Mouse (Mus musculus) stomach, postnatal 0 days (tissue): Measurements from ENCODE around the gene Pitx1. TPM values are rescaled to one million over a fixed set of nuclear protein-coding genes. Genes with fewer than 3 reads are reported as not detected.
A peak's percentile ranks its signal among the peaks of the same experiment; 100 is the strongest.

Experiments used
- ATAC-seq: fragments of 200-750 bp; cut with Nextera tagmentation; 2 replicates; pipeline ENCODE4 v1.8.0; 2017; ENCODE audit not compliant: low FRiP score, low TSS enrichment
- DNase-seq: peaks from one replicate; pipeline ENCODE4 v3.0.0-alpha.2; 2016; ENCODE audit warnings: low spot score
- H3K27ac ChIP-seq: fragments of 300-500 bp; sonication (generic); replicated peaks from 2 replicates; pipeline ENCODE4 v1.5.1; 2014; ENCODE audit warnings: mild to moderate bottlenecking, control low read depth
- H3K27me3 ChIP-seq: fragments of 300-500 bp; sonication (generic); 2 replicates; pipeline ENCODE4 v1.6.1; 2014; ENCODE audit warnings: low read length; ENCODE audit not compliant: control insufficient read depth, insufficient read depth
- H3K36me3 ChIP-seq: fragments of 300-500 bp; sonication (generic); 2 replicates; pipeline ENCODE4 v1.6.1; 2014; ENCODE audit warnings: low read length, mixed read lengths; ENCODE audit not compliant: control insufficient read depth, insufficient read depth
- H3K4me1 ChIP-seq: fragments of 300-500 bp; sonication (generic); replicated peaks from 2 replicates; pipeline ENCODE4 v1.6.1; 2014; ENCODE audit warnings: antibody characterized with exemption; ENCODE audit not compliant: control insufficient read depth, insufficient read depth
- H3K4me2 ChIP-seq: fragments of 300-500 bp; sonication (generic); replicated peaks from 2 replicates; pipeline ENCODE4 v1.6.1; 2014; ENCODE audit warnings: low read depth, mild to moderate bottlenecking, control low read depth, moderate library complexity
- H3K4me3 ChIP-seq: fragments of 300-500 bp; sonication (generic); 2 replicates; pipeline ENCODE4 v1.5.1; 2014; ENCODE audit warnings: low read depth, low read length, control low read depth
- H3K9ac ChIP-seq: fragments of 300-500 bp; sonication (generic); 2 replicates; pipeline ENCODE4 v1.6.1; 2014; ENCODE audit warnings: mild to moderate bottlenecking, low read length, control low read depth, mixed read lengths
- H3K9me3 ChIP-seq: fragments of 300-500 bp; sonication (generic); 2 replicates; pipeline ENCODE4 v1.6.1; 2016; ENCODE audit warnings: low read length; ENCODE audit not compliant: control insufficient read depth
- CTCF ChIP-seq: IDR thresholded peaks from 2 replicates; pipeline ENCODE4 v1.5.1; 2016; ENCODE audit warnings: antibody characterized with exemption, low read depth, mild to moderate bottlenecking, moderate library complexity
- EP300 ChIP-seq: optimal IDR thresholded peaks from 2 replicates; pipeline ENCODE3; 2016; ENCODE audit warnings: antibody characterized with exemption
- WGBS: fragments of 180-500 bp; shearing (Covaris S2); extraction: QIAGEN DNeasy Blood & Tissue Kit; methylation state at CpG from one replicate; pipeline ENCODE4 v1.1.7; 2014; 5-methylcytosine and 5-hydroxymethylcytosine counted together
- polyA plus RNA-seq: library from polyadenylated mRNA; unstranded; fragments of >200 nt; fragmentation: Nextera tagmentation; extraction: Ambion mirVana; gene quantifications from 2 replicates; pipeline ENCODE4 v1.2.1, GENCODE M21; 2015

The Pitx1 gene
- polyA plus RNA-seq, 1 experiment from 2014 or later: 193 TPM

- DNase-seq (peak; percentile 56), ATAC-seq (no peak)
- peak overlapping the region; percentile 86 for H3K27ac ChIP-seq
- H3K4me1 ChIP-seq: peaks cover 6% of the 10 kb centered on the region; the same call in 1 of the 2 replicates
- peak overlapping the region; percentile 75 for H3K4me2 ChIP-seq
- H3K4me3 ChIP-seq: peak overlapping the region; percentile 47
- 17% methylated on average over 56 of the region's 56 CpGs for WGBS
- H3K36me3 ChIP-seq: peaks cover 11% of the 10 kb centered on the region
- no peaks in the 10 kb centered on the region for H3K27me3 ChIP-seq
- TF ChIP-seq EP300 (no peak), CTCF (no peak)
- H3K9ac ChIP-seq: peak overlapping the region; percentile 79
- no peaks in the 10 kb centered on the region for H3K9me3 ChIP-seq
Measured at GRCm38 (mm10) chr13:55826008-55826671, 9.9 kb downstream of the Pitx1 start.

GRCm38 (mm10) chr13:55825245-55825681 is 10.7 kb downstream of the Pitx1 start:
- peak overlapping the region; percentile 86 for H3K27ac ChIP-seq
- no peak for DNase-seq
- H3K4me3 ChIP-seq: peak overlapping the region; percentile 47
- H3K27me3 ChIP-seq: no peaks in the 10 kb centered on the region
- 13% methylated on average over 32 of the region's 32 CpGs for WGBS
- TF ChIP-seq EP300: no peak
- TF ChIP-seq CTCF: no peak
- no peaks in the 10 kb centered on the region for H3K9me3 ChIP-seq
- peaks cover 6% of the 10 kb centered on the region; the same call in 1 of the 2 replicates for H3K4me1 ChIP-seq
- H3K36me3 ChIP-seq: peaks cover 11% of the 10 kb centered on the region
- H3K4me2 ChIP-seq: peak overlapping the region; percentile 75
- peak; percentile 13 for ATAC-seq
- peak overlapping the region; percentile 79 for H3K9ac ChIP-seq

- H3K27me3 ChIP-seq: no peaks in the 10 kb centered on the region
- no peak for TF ChIP-seq EP300
- peak; percentile 66 for TF ChIP-seq CTCF
- peaks cover 6% of the 10 kb centered on the region; the same call in 1 of the 2 replicates for H3K4me1 ChIP-seq
- peak overlapping the region; percentile 75 for H3K4me2 ChIP-seq
- peak overlapping the region; percentile 47; the same call in 1 of the 2 replicates for H3K4me3 ChIP-seq
- 28% methylated on average over 10 of the region's 10 CpGs for WGBS
- H3K36me3 ChIP-seq: peaks cover 11% of the 10 kb centered on the region
- H3K9me3 ChIP-seq: no peaks in the 10 kb centered on the region
- peak; percentile 68 for DNase-seq
- peak overlapping the region; percentile 86 for H3K27ac ChIP-seq
- ATAC-seq: peak; percentile 54
- H3K9ac ChIP-seq: peak overlapping the region; percentile 79
Measured at GRCm38 (mm10) chr13:55824151-55824945, 11.6 kb downstream of the Pitx1 start.

- no peak overlapping the region for H3K4me3 ChIP-seq
- no peak for TF ChIP-seq EP300
- TF ChIP-seq CTCF: no peak
- peaks cover 6% of the 10 kb centered on the region; the same call in 1 of the 2 replicates for H3K4me1 ChIP-seq
- DNase-seq: no peak
- peaks cover 8% of the 10 kb centered on the region; the same call in 1 of the 2 replicates for H3K36me3 ChIP-seq
- ATAC-seq: no peak
- no peaks in the 10 kb centered on the region for H3K9me3 ChIP-seq
- 51% methylated on average over 5 of the region's 5 CpGs for WGBS
- H3K4me2 ChIP-seq: no peak overlapping the region
- no peak overlapping the region for H3K27ac ChIP-seq
- H3K27me3 ChIP-seq: no peaks in the 10 kb centered on the region
- no peak overlapping the region for H3K9ac ChIP-seq
Measured at GRCm38 (mm10) chr13:55822499-55822898, 13.5 kb downstream of the Pitx1 start.

GRCm38 (mm10) chr13:55814834-55815233 is 21.2 kb downstream of the Pitx1 start:
- Histone ChIP-seq H3K4me1 (no peaks in the 10 kb centered on the region), H3K4me3 (no peak overlapping the region), H3K27me3 (no peaks in the 10 kb centered on the region), H3K36me3 (no peaks in the 10 kb centered on the region), H3K27ac (no peak overlapping the region), H3K4me2 (no peak overlapping the region), H3K9me3 (no peaks in the 10 kb centered on the region), H3K9ac (no peak overlapping the region)
- DNase-seq (no peak), ATAC-seq (no peak)
- WGBS: 77% methylated on average over 6 of the region's 6 CpGs
- TF ChIP-seq EP300: no peak
- TF ChIP-seq CTCF: no peak
